Mouse (Mus musculus) mouse trophoblast stem cell (cell line): ENCODE measurements around the gene Sdk1.

Experiments
- in situ Hi-C, 2 experiments: fragments of 300-500 bp; cut with MseI, MboI; formaldehyde crosslinking; loops; 2 replicates in 1 of 2; 3 replicates in 1 of 2; pipeline ENCODE4 v1.15.1; 2025

Sdk1 gene

DNA sequence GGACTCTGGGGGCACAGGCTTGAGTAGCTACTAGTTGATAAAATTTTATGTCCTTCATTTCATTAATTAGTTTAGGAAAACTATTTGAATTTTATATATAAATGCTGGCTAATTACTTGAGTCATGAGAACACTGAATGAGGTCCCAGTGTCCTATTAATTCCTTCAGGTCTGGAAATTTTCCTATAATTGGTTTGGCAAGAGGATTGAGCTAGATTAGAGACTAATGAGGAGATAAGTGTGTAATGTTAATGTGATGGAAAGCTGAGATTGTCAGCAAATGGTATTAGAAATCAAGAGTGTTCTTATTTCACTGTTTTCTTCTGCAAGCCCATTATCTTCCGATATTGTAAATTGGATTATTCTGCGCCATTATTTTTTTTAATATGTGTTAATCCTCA, 192.0 kb downstream of the Sdk1 start:
- in situ Hi-C loops = no loop called here

DNA sequence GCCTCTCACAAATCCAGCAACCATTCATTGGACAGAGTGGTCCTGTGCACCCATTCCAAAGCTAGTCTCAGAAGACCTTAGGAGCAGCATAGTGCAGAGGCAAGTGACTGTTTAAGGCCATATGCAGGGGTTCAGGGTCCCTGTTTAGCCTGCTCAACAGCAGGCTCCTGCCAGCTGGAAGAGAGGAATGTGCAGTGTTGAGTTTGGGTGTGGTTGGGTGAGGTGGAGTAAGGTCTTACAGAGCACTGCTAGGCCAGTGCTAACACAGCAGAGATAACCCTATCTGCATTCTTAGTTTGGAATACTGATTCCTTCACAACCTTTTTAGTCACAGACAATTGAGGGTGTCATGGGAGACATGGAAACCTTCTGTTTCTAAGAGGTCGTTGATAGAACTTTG, 206.0 kb downstream of the Sdk1 start:
- in situ Hi-C loops = no loop called here

DNA sequence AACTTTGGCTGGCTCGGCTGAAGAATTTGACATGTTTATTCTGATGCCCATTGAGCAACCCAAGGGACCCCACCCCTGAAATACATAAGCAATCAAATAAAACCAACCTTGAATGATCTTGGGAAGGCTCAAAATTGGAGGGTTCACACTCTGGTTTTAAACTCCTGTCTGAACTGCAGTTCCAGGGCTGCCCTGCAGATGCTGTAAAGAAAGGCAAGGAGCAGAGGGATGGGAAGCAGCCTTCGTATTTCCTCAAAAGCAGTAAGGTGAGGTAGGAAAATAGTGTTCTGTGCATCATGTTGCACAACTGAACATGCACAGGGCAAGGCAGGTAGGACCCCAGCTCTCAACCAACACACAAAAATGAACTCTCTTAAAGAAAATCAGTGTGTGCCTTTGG, 222.1 kb downstream of the Sdk1 start:
- in situ Hi-C loops = no loop called here

DNA sequence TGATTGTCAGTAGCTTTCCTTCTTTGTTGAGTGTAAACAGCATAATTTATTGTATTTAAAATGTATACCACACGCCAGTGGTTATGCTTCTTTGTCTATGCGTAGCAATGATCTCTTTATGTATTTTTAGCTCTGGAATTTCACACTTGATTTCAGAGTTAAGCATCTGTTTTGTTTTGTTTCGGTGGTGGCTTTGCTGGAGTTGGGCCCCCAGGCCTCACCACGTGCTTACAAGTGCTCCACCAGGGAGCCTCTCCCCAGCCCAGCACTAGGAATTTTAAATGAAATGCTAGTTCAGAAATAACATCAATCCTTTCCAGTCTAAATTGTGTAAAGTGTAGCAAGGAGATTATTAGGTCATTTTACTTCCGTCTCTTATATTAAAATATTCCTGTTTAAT, 227.5 kb downstream of the Sdk1 start:
- in situ Hi-C loops = no loop called here

DNA sequence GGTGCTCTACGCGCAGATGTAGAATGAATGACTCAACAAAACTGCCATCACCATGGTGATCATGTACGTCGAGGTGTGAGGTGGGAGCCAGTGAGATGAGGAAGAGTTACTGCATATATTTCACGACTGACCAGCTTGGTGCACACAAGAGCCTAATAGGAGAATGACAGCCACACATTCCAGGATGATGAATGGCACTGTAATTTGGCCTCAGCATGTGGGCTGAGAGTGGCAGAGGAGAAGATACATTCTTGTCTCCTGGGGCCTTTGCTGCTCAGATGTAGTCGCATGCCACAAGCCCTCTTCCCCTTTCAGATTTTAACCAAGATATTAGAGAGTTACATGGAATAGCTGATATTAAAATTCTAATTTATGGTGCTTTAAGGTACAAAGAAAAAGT, 264.0 kb downstream of the Sdk1 start:
- in situ Hi-C loops = no loop called here

DNA sequence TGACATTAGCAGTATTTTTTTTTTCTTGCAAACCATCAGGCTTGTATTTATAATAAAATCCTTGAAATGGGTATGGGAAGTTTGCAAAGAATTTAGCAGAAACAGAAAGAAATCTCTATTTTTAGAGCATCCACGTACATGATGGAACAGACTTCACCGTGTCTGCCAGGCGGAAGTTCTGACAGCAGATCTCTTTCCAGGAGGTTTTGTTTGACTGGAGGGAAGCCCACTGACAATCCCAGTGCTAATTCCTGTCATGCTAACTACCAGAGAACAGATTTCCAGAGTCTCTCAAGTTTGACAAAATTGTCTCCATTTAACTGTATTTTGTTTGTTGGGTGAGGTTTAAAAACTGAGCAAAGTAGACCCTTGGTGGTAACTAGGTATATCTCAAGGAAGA, 265.1 kb downstream of the Sdk1 start:
- in situ Hi-C loops = no loop called here

DNA sequence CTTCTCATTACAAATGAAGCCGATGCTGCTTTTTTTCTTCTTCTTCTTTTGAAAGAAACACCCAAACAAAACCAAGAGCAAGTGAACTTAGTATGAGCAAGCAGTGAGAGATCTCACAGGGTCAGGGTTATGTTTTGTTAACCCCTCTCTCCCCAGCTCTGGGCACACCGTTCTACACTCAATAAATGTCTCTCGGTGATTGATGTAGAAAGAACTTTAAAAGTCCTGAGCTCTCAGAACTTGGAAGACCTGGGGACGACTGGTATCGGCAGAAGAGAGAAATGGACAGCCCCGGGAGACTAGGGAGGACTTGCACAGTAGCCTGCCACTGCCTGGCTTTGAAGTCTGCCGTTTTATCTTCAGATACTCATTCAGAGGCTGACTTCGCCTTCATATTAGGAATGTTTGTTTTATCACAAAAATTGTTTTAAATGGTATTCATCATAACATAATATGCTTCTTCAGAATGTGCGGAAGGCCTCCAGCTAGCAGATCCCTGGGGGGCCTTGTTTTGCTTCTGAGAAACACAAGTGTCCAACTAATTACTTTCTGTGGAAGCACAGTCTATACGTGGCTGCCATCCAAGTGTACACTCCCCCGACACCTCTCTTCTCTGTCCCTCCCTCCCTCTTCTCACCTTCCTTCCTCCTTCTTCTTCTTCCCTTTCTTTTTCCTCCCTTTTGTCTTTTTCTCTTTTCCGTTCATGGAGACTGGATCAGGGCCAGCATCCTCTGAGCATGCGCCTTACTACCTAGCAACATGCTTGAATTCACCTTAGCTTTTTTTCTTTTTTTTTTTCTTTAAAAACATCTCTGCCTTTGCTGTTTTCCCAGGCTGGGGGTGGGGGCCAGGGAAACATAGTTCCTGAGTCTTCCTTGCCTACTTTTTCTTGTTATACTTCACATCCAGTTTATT, 283.8 kb downstream of the Sdk1 start:
- in situ Hi-C loops = no loop called here

DNA sequence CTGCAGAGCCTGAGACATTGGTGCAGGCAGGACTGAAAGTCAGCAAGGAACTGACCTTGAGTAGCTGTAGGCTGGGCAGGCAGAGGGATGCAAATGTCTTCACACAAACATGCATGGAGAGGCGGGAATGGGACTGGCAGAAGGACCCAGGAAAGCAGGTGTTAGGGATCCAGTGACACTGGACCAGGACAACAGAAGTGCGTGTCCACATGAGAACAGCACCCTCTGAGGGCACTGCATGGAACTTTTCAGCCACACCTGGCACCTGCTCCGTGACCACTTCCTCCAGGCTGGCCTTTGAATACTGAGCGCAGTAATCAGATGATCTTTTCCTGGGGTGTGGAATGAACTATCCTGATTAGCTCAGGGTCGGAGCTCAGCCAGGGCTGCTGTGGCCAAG, 298.9 kb downstream of the Sdk1 start:
- in situ Hi-C loops = no loop called here

DNA sequence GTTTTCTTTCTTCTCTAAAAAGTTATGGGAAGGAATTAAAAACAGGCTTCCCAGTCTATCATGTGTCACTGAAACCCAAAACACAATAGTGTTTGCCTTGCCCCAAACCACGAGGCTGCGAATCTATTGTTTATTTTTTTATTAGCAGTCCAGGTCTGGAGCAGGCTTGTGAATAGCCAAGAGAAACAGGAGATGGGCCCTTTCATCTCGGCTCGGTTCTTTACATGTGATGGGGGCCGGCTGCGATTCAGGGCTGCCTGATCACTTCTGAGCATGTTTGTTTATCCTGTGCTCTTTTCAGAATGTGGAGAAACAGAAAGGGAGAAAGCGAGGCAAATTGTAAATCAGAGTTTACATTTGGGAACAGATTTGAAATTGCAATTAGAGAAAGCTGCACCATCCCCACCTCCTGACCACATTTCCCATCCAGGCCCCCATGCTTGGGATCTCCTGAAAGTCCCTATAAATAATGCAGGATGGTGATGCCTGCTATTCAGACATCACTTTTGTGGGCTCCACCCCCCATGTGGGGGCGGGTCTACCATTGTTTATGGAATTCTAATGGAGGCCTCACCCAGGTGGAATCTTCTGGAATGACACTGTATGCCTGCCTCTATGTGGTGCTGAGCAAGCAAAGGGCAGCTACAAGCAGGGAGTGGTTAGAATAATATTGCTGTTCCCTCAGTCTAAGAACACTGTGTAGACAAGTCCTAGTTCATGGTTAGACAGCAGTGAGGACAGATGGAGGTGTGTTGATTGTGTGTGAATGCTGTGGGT, 301.8 kb downstream of the Sdk1 start:
- in situ Hi-C loops = no loop called here

DNA sequence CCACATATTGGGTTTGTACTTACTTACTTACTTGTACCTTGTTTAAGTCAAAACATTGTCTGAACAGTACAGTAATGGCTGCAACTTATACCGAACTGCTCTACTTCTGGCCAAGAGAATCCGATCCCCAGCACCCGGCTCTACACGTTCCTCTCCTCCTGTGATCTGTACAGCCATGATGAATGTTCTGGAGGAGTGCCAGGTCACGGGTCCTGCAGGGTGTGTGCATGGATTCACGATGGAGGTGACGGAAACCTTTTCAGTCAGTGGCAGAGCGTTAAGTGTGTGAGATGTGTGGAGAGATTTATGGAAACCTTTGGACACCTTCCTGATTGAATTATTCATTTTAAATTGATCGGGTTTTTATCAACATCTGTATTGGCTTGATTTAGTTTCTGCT, 312.2 kb downstream of the Sdk1 start:
- in situ Hi-C loops = no loop called here

DNA sequence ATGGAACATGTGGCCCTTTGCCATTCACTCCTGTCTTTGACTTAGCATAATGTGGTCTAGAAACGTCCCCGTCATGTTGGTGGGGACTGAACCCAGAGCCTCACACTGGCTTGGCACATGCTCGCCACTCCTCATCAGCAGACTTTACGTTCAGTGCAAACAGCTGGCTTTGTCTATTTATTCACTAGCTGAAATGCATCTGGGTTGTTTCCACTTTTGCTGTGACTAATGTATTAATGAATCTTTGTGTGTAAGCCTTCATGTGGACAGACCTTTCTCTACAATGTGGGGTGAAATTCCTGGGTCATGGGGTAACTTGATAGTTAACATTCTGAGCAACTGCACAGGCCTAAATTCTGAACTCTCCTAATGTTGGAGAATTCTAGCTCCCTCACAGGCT, 317.4 kb downstream of the Sdk1 start:
- in situ Hi-C loops = no loop called here

DNA sequence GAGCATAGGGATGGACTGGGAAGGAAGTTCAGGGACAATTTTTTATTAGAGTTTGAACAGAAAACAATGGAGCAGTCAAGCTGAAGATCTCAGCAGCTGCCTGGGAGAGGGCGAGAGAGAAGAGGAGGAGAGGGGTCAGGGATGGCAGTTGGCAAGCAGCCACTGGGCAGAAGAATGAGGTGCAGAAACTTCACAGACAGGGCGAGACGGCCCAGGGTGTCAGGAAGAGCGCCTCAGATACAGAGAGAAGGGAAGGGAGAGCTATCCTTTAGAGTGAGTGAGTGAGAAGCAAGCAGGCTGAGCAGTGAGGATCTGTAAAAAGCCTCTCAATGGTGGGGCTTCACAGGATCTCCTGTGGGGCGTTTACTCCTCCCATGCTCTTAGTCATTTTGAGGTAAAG, 319.0 kb downstream of the Sdk1 start:
- in situ Hi-C loops = no loop called here

DNA sequence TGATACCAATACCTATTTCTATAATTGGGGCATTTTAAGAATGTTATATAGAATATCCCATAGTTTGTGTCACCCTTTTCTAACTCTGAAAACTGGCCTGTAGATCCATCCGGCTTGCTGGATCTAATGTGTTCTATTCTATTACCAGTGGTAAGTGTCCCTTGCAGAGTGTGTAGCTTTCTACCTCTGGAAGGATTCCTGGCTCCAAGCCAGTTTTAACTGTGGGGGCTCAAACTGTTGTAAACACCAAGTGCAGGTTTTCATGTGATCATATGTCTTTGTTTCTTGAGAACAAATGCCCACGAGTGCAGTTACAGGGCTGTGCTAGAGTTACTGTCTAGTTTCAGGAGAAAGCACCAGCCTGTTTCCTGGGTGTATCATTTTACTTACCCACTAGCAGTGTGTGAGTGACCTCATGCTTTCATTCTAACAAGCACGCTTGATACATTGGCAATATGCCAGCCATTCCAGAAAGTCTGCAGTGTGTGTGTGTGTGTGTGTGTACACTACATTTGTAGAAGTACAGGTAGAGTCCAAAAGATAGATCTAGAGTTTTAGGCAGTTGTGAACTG, 320.8 kb downstream of the Sdk1 start:
- in situ Hi-C loops = no loop called here

DNA sequence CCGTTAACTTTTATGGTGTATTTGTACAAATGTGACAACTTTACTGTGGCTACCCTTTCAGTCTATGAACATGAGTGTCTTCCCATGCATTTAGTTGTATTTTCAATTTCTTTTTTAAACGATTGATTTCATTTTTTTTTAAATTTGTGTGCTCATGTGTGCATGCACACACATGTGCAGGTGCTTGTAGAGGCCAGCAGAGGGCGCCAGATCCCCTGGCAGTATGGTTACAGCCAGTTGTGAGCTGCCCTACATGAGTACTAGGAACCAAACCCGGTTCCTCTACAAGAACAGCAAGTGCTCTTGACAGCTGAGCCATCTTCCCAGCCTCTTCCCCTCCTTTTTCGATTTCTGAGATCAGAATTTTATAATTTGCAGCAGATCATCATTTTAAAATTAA, 322.9 kb downstream of the Sdk1 start:
- in situ Hi-C loops = no loop called here

DNA sequence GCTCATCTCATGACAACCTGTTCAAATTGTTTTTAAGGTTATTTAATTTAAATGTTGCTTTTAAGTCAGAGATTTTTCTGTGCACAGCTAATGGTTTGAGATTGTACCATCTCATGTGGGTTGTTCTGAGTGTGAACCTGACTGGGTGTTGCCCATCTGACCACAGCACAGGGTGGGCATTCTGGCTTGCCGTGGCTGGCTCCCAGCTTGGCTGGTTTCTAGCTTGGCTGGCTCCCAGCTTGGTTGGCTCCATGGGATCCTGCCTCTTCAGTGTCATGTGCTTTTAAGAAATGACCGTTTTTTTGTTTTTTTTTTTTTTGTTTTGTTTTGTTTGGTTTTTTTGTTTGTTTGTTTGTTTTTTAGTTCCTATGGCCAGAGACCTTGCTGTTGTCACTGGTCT, 326.8 kb downstream of the Sdk1 start:
- in situ Hi-C loops = no loop called here

DNA sequence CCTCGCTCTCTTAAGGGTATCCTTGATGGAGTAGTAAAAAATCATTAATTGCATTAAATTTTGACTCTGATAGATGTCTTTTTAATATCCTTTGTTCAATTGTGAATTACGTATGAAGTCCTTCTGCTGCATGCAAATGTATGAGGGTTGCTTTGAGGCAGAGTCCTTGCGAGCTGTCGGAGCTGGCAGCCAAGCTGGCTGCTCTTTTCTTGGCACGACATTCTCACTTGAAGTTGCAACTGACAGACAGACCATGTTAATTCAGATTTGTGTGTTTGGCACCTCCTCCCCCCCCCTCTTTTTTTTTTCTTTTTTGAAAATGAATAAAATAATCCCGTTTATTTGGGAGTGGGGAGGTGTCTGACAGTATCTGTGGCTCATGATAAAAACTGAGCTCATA, 329.2 kb downstream of the Sdk1 start:
- in situ Hi-C loops = no loop called here

DNA sequence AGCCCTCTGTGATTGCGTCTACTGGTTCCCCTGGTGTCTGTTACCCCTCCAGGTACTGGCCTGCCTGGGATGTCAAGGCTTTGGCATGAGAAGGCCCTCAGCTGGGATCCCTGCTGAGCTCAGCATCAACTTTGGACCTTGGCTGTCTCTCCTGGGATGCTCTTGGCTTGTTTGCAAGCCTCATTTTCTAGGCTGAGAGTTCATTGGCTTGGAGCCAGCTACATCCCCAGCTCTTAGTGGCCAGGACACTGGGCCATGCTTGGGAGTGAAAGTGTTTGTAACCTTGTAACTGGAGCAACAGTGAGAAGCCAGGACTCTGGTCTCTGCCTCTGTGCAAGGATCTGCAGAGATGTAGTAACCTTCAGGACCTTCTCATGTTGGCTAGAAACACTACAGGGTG, 333.0 kb downstream of the Sdk1 start:
- in situ Hi-C loops = no loop called here

DNA sequence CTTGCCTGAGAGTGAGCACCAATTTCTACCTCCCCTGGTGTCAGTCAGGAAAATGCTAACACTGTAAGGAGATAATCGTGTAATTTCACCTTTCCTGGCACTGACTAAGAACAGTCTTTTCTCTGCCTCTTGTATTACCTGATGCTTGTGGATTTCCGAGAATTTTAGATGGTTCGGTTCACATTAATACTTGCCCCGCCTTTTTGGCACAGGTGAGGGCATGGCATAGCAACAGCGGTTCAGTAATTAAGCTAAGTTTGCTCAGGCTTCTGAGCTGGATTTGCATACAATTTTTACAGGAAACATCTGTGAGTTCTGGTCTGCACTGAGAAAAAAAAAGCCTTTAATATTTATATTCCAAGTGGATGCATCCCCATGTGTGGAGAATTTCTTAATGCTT, 350.0 kb downstream of the Sdk1 start:
- in situ Hi-C loops = no loop called here

DNA sequence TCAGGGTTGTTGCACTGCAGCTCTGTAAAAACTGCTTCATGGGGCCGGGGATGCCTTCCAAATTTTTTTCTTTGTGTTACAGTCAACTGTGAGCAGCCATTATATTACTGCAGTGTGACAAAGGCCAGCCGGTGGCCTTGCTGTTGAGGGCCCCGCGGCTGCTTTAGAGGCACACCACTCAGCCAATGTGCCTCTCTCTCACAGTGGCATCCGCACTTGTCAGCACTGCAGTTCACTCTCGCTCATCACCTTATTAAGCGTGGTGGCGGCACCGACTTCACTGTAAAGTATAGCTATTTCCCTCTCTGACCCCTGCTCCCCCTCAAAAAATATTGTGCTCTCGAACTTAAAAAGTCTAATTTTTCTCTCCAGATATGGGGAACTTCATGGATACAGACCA, 371.4 kb downstream of the Sdk1 start:
- in situ Hi-C loops = no loop called here

DNA sequence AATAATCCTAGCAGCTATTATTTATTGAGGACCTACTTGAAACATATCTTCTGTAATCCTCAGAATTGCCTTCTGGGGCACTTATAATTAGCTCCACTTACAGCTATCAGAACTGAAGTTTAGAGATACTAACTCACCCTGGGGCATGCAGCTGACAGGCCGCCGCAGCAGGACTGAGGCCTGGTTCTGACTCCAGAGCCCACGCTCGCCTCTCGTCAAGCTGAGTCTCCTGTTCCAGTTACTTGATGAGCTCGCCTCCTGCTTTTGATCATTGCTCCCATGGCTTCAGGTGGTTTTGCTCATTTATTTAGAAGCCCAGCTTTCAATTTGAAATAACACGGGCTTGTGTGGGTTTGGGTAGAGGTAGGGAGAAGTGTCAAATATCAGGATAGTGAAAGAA, 374.5 kb downstream of the Sdk1 start:
- in situ Hi-C loops = no loop called here

DNA sequence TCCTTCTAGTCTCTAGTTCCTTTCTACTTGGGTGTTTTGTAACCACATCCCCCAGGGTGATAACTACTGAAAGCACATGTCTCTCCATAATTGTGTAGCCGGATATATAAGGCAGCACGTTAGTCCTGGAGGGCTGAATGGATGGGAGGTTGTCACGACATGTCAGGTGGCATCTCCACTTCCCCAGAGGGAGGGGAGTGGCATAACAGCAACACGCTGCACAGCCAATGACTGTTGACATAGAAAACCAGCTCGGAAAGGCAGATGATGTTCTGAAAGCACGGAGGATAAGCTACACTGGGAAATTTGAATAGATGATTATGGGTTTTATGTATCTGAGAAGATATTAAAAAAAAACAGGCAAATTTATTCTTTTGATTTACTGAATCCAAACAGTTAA, 376.4 kb downstream of the Sdk1 start:
- in situ Hi-C loops = no loop called here

DNA sequence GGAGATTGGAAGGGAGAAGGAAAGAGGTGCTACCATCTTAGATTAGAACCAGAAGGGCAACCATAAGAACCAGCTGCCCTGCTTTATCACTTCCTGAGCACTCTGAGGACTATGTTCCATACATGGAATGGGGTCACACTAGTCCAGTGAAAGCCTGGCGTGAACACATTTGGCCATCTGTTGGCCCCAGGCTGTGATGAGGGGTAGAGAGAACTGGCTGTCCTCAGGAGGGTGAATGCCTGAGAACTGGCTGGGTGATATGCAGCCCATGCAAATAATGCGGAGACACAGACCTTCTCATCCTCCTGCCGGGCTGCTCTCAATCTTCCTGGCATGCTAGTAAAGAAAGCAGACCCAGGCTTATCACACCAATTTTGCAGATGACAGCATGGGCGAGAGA, 384.1 kb downstream of the Sdk1 start:
- in situ Hi-C loops = no loop called here

DNA sequence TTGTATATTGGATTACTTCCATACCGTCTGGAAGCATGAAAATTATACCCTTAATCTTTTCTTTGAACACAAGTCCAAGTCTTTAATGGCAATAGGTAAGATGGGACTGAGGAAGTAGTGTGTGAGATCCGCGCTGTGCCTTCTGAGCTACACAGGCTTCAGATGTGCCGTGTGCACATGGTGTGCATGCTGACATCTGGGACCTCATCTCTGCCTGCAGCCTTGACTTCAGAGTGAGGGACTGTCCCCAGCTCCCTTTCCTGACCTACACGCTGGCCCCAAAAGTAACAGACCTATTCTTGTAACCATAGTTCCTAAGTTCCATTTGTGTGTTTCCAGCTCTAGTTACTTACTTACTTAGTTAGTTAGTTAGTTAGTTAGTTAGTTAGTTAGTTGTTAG, 390.4 kb downstream of the Sdk1 start:
- in situ Hi-C loops = no loop called here
